Mouse (Mus musculus) ovary, postnatal 14 days (tissue): ENCODE measurements around the gene 2300003K06Rik.
"Not testable (repeated sequence)": the region's sequence is repeated elsewhere in the genome, so short reads cannot be mapped to it uniquely, and the experiment has no call there.

Source experiments
- DNase-seq: peaks from one replicate; pipeline ENCODE4 v3.0.0; 2022; ENCODE audit warnings: low spot score

Gene 2300003K06Rik

GRCm38 (mm10) chr11:99837966-99838365 lies at the start of gene 2300003K06Rik:
Gene 2300003K06Rik (minus strand): TSS chr11:99838066.
- no peak for DNase-seq

DNA sequence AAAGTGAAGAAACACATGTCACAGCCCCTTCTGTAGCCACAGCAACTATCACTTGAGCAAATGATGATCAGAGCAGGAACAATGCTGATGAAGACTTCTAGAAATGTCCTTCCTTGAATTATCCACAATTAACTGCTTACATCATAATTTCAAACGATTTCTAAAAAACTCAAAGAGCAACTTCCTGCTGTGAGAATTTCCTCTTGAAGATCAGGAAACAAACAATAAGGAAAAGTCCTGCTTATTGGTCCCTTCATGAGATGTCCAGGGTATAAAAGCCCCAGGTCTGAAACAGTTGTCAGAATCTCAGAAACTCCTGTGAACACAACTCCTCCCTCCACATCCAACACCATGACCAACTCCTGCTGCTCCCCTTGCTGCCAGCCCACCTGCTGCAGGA lies 41.0 kb upstream of the 2300003K06Rik start, which contains the start of gene Gm11567:
Gene Gm11567, plus strand, starts transcription at position 301 of the 400 bp plus-strand sequence.
- DNase-seq, result not testable (repeated sequence)

- DNase-seq, result not testable (repeated sequence)
These were observed 35.2 kb upstream of the 2300003K06Rik start, which contains the start of gene Krtap9-1 for GRCm38 (mm10) chr11:99873089-99873488. Gene Krtap9-1 (plus strand): TSS chr11:99873389.

DNA sequence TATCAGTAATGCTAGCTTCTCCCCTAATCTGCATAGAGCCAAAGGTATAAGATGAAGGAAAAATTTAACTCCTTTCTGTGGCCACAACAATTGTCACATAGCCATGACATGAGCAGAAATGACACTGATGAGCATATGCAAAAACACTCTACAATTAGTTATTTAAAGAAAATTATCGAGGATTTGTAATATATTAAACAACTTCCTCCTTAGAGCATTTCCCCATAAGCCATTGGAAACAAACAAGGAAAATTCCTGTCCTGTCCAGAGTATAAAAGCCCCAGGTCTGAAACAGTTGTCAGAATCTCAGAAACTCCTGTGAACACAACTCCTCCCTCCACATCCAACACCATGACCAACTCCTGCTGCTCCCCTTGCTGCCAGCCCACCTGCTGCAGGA lies 26.3 kb upstream of the 2300003K06Rik start, which contains the start of gene Gm11559:
Gene Gm11559, plus strand, starts transcription at position 301 of the 400 bp plus-strand sequence.
- not testable (repeated sequence) for DNase-seq

- DNase-seq, result no peak
These were observed 20.9 kb upstream of the 2300003K06Rik start for GRCm38 (mm10) chr11:99858761-99859160.

DNA sequence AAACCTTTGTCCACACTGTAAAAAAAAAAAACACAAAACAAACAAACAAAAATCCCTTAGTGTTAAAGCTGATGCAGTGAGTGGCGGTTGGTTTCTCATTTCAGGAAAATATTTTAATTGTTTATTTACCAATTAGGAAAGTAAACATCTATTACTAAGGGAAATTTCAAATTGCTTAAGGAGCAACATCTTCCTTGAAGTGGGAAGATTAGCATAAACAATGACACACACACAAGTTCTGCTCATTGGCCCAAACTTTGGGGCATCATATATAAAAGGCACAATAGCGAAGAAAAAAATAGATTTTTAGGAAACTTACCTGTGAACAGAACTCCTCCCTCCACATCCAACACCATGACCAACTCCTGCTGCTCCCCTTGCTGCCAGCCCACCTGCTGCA lies 19.8 kb upstream of the 2300003K06Rik start, which contains the start of gene Gm11568:
Gene Gm11568, plus strand, starts transcription at position 301 of the 400 bp plus-strand sequence.
- DNase-seq, result no peak

- no peak for DNase-seq
These were observed 16.3 kb upstream of the 2300003K06Rik start for GRCm38 (mm10) chr11:99854121-99854520.

DNA sequence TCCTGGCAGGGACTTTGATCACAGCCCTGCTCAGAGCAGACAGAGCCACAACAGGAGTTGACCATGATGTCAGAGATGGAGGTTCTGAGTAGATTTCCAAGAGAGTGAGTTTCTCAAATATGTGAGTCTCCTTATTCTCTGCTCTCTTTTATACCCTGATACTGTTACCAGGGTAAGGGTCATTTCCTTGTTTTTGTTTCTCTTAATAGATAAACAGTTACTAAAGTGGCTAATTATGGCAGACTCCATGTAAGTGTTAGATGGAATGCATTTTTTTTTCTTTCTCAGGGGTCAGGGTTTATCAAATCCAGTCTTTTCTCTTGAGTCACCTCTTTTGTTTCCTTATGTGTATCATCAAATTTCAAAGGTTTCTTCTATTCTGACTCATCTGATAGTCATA lies 13.6 kb upstream of the 2300003K06Rik start, which contains the start of gene Krtap4-16:
Gene Krtap4-16, minus strand, starts transcription at position 101 of the 400 bp plus-strand sequence.
- no peak for DNase-seq

GRCm38 (mm10) chr11:99846746-99847145 lies 8.9 kb upstream of the 2300003K06Rik start:
- DNase-seq, result no peak

- no peak for DNase-seq
These were observed 4.3 kb upstream of the 2300003K06Rik start for GRCm38 (mm10) chr11:99842185-99842584.

DNA sequence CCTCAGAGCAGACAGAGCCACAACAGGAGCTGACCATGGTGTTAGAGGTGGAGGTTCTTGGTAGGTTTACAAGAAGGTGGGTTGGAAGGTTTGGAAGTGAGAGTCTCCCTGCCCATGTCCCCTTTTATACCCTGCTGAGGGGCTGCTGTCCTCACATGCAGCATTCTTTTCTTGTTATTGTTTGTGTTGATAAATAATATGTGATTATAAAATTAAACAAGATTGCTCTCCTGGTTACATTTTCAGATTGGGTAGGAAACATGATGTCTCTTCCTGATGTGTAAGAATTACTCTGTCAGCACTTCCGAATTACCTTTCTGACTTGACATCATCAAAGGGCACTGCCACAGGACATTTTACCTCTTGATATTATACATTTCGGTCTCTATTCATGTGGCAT lies 22.3 kb downstream of the 2300003K06Rik start, which contains the start of gene Gm11564:
Gene Gm11564, minus strand, starts transcription at position 101 of the 400 bp plus-strand sequence.
- not testable (repeated sequence) for DNase-seq

GRCm38 (mm10) chr11:99809792-99810191 lies 28.1 kb downstream of the 2300003K06Rik start, which contains the start of gene Krtap4-13:
Gene Krtap4-13 (minus strand): TSS chr11:99809892.
- DNase-seq, result not testable (repeated sequence)

GRCm38 (mm10) chr11:99804346-99804745 lies 33.5 kb downstream of the 2300003K06Rik start, which contains the start of gene Gm11554:
Gene Gm11554 (minus strand): TSS chr11:99804446.
- DNase-seq, result not testable (repeated sequence)

- DNase-seq, result not testable (repeated sequence)
These were observed 39.0 kb downstream of the 2300003K06Rik start, which contains the start of gene Gm11569 for GRCm38 (mm10) chr11:99798832-99799231. Gene Gm11569 (minus strand): TSS chr11:99798932.

DNA sequence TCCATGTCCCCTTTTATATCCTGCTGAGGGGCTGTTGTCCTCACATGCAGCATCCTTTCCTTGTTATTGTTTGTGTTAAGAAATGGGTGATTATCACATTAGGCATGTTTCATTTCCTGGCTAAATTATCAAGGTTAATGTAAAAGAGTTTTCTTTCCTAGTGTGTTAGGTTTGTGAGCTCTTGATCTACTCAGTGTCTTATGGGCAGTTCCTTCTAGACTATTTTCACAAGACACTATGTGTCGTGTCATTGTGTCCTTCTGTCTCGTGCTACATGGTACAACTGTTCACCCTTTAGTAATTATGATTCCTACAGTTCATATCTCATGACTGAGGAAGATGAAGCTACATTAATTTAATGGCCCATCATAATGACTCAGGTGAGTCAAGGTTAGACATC lies 44.5 kb downstream of the 2300003K06Rik start, which contains the start of gene Gm11596:
Gene Gm11596, minus strand, starts transcription at position 101 of the 400 bp plus-strand sequence.
- DNase-seq, result no peak
